In the genomic region with DNA sequence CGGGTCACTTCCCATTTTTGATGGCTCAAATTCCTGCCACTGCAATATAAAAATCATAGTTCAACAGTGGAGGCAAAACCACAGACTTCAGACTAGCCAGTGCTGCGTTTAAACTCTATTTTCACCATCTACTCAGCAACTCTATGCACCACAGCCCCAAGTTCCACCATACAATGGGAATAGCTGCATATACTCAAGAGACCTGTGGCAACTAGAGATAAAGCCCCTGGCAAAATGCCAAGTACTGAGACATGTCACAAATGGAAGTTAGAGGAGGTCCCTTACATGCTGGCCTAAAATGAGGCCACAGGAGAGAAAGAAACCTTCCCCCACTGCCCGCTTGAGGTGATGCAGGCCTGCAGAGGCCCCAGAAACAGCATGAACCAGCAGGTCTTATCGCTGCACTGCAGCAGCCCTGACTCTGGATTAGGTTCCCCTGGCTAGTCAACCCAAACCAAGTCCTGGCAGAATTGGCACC, we compare ENCODE assay signal across 12 mouse cellular contexts.
DNase-seq lines count a peak whose midpoint lies in the region; ATAC-seq and TF ChIP-seq lines count a peak whose summit lies in the region.
"Had no signal": no experiment of that assay in that cellular context is flagged by ENCODE, and none has a peak within 500 bp of the region (broad histone marks: within the 10 kb centered on the region; RNA-seq: fewer than 3 reads in every experiment).

No protein-coding gene starts in this region.

- H3K27me3 ChIP-seq in intestine, embryonic 15.5 days (replicated peaks) = no peaks in the 10 kb centered on the region
- no peaks in the 10 kb centered on the region for H3K27me3 ChIP-seq in intestine, postnatal 0 days (replicated peaks; ENCODE audit: control insufficient read depth, insufficient read depth, low read length)
- H3K27me3 ChIP-seq in CH12.LX (replicated peaks) = no peaks in the 10 kb centered on the region
- H3K27me3 ChIP-seq in liver, embryonic 13.5 days = no peaks in the 10 kb centered on the region
- no peaks in the 10 kb centered on the region for H3K27me3 ChIP-seq in forebrain, postnatal 0 days (ENCODE audit: insufficient read depth, low read length)
- H3K27me3 ChIP-seq: embryonic facial prominence, embryonic 12.5 days had no signal

- no peak overlapping the region for H3K4me2 ChIP-seq in intestine, embryonic 15.5 days (replicated peaks)
- no peak overlapping the region for H3K4me2 ChIP-seq in intestine, postnatal 0 days (replicated peaks; ENCODE audit: low read depth)
- 0 out of 2 replicates have a peak overlapping the region, but pooled peaks have one; percentile 4 for H3K4me2 ChIP-seq in CH12.LX (ENCODE audit: insufficient read depth, low read depth, poor library complexity, severe bottlenecking)
- H3K4me2 ChIP-seq in liver, embryonic 13.5 days = peak overlapping the region; percentile 2; the same call in 1 of the 2 replicates
- H3K4me2 ChIP-seq in forebrain, postnatal 0 days (ENCODE audit: low read depth) = no peak overlapping the region
- H3K4me2 ChIP-seq: embryonic facial prominence, embryonic 12.5 days had no signal

- H3K79me2 ChIP-seq in CH12.LX (replicated peaks; ENCODE audit: control insufficient read depth, extremely low read depth, insufficient read depth, poor library complexity, severe bottlenecking) = no peaks in the 10 kb centered on the region

- 75% methylated on average over 4 of the region's 4 CpGs for WGBS in intestine, embryonic 15.5 days
- 76% methylated on average over 4 of the region's 4 CpGs for WGBS in intestine, postnatal 0 days
- 38% methylated on average over 4 of the region's 4 CpGs for WGBS in liver, embryonic 13.5 days (ENCODE audit: insufficient replicate concordance)
- WGBS in forebrain, postnatal 0 days = 70% methylated on average over 4 of the region's 4 CpGs

- intact Hi-C loops in gastrocnemius, adult 2 months (cut with DNase I) = no loop called here
- intact Hi-C loops in gastrocnemius, postnatal 36 days (cut with DNase I) = no loop called here

- TF ChIP-seq CTCF in intestine, postnatal 0 days (IDR thresholded peaks at IDR 0.05; ENCODE audit: low read depth) = no peak
- TF ChIP-seq CTCF in CH12.LX (conservative IDR thresholded peaks at IDR 0.05 in 1 of 2, IDR thresholded peaks at IDR 0.05 in 1 of 2; ENCODE audit: low read depth in 2 of 2, low read length in 2 of 2) = no peak
- no peak for TF ChIP-seq CTCF in forebrain, postnatal 0 days (IDR thresholded peaks at IDR 0.05; ENCODE audit: low read depth)
- no peak for TF ChIP-seq CTCF in gastrocnemius, adult 2 months (IDR thresholded peaks at IDR 0.05)

- H3K36me3 ChIP-seq in intestine, embryonic 15.5 days = no peaks in the 10 kb centered on the region
- H3K36me3 ChIP-seq in intestine, postnatal 0 days (ENCODE audit: control insufficient read depth, insufficient read depth) = no peaks in the 10 kb centered on the region
- no peaks in the 10 kb centered on the region for H3K36me3 ChIP-seq in CH12.LX (replicated peaks in 1 of 2; ENCODE audit: control insufficient read depth in 1 of 2, insufficient read depth in 1 of 2, low read length in 1 of 2)
- H3K36me3 ChIP-seq in liver, embryonic 13.5 days = no peaks in the 10 kb centered on the region
- H3K36me3 ChIP-seq in forebrain, postnatal 0 days (ENCODE audit: insufficient read depth) = no peaks in the 10 kb centered on the region
- H3K36me3 ChIP-seq: embryonic facial prominence, embryonic 12.5 days had no signal

- no peak overlapping the region for H3K9ac ChIP-seq in intestine, embryonic 15.5 days
- H3K9ac ChIP-seq in intestine, postnatal 0 days (ENCODE audit: low read depth, low read length) = no peak overlapping the region
- H3K9ac ChIP-seq in CH12.LX (ENCODE audit: insufficient read depth, low read depth) = no peak overlapping the region
- no peak overlapping the region for H3K9ac ChIP-seq in liver, embryonic 13.5 days
- no peak overlapping the region for H3K9ac ChIP-seq in forebrain, postnatal 0 days
- H3K9ac ChIP-seq: embryonic facial prominence, embryonic 12.5 days had no signal

- no peak for TF ChIP-seq EP300 in CH12.LX (IDR thresholded peaks at IDR 0.05; ENCODE audit: low read length)

- no peak overlapping the region for H3K27ac ChIP-seq in intestine, embryonic 15.5 days
- no peak overlapping the region for H3K27ac ChIP-seq in intestine, postnatal 0 days (ENCODE audit: low read depth, low read length)
- 0 out of 2 replicates have a peak overlapping the region, but pooled peaks have one; percentile 1 for H3K27ac ChIP-seq in CH12.LX (ENCODE audit: insufficient read depth, low read depth)
- H3K27ac ChIP-seq in liver, embryonic 13.5 days = peak overlapping the region; percentile 51
- no peak overlapping the region for H3K27ac ChIP-seq in forebrain, postnatal 0 days (ENCODE audit: low read depth, low read length)
- H3K27ac ChIP-seq in gastrocnemius, adult 2 months = no peak overlapping the region
- H3K27ac ChIP-seq: embryonic facial prominence, embryonic 12.5 days had no signal

- no peak overlapping the region for H3K4me3 ChIP-seq in intestine, embryonic 15.5 days (replicated peaks)
- H3K4me3 ChIP-seq in intestine, postnatal 0 days (ENCODE audit: low read depth, low read length) = no peak overlapping the region
- H3K4me3 ChIP-seq in CH12.LX (replicated peaks in 1 of 3; ENCODE audit: low read depth in 2 of 3, low read length in 2 of 3, poor library complexity in 1 of 3) = no peak overlapping the region
- H3K4me3 ChIP-seq in liver, embryonic 13.5 days (replicated peaks) = no peak overlapping the region
- H3K4me3 ChIP-seq in forebrain, postnatal 0 days (ENCODE audit: low read depth, low read length) = no peak overlapping the region
- no peak overlapping the region for H3K4me3 ChIP-seq in gastrocnemius, adult 2 months
- H3K4me3 ChIP-seq: embryonic facial prominence, embryonic 12.5 days; myocyte had no signal

- H3K9me3 ChIP-seq in intestine, embryonic 15.5 days = no peaks in the 10 kb centered on the region
- H3K9me3 ChIP-seq in intestine, postnatal 0 days (ENCODE audit: control insufficient read depth) = no peaks in the 10 kb centered on the region
- H3K9me3 ChIP-seq in CH12.LX (replicated peaks; ENCODE audit: low read length) = no peaks in the 10 kb centered on the region
- H3K9me3 ChIP-seq in liver, embryonic 13.5 days (replicated peaks) = no peaks in the 10 kb centered on the region
- no peaks in the 10 kb centered on the region for H3K9me3 ChIP-seq in forebrain, postnatal 0 days (ENCODE audit: low read length)
- H3K9me3 ChIP-seq: embryonic facial prominence, embryonic 12.5 days had no signal

- dilution Hi-C loops in CH12.LX (cut with MboI; ENCODE audit: extremely low pct_ligation_motif_present, extremely low pct_unique_long_range_greater_than_20kb, low sequenced_read_pairs) = no loop called here

- peak; percentile 47; the same call in 1 of the 2 replicates for ATAC-seq in intestine, embryonic 15.5 days
- no peak for ATAC-seq in intestine, postnatal 0 days
- peak; percentile 52 for ATAC-seq in granulocyte monocyte progenitor cell, adult 5-6 weeks (replicated peaks; ENCODE audit: poor library complexity, severe bottlenecking)
- ATAC-seq in liver, embryonic 13.5 days (ENCODE audit: low read depth) = peak; percentile 91
- ATAC-seq in forebrain, postnatal 0 days = no peak

- peak; percentile 6 for DNase-seq in CH12.LX (ENCODE audit: extremely low read depth)
- DNase-seq in liver, embryonic 13.5 days = peak; percentile 43
- no peak for DNase-seq in forebrain, postnatal 0 days
- DNase-seq in gastrocnemius, adult 2 months = no peak
- DNase-seq in gastrocnemius, postnatal 36 days = no peak
- DNase-seq: adrenal gland, adult 8-10 months; kidney, adult 9 months had no signal

- no peak; the same call in 1 of the 2 replicates for TF ChIP-seq RAD21 in CH12.LX (IDR thresholded peaks at IDR 0.05; ENCODE audit: low read depth, low read length)

- H3K4me1 ChIP-seq in intestine, embryonic 15.5 days (replicated peaks) = peaks cover 2% of the 10 kb centered on the region; the same call in 1 of the 2 replicates
- H3K4me1 ChIP-seq in intestine, postnatal 0 days (replicated peaks; ENCODE audit: control insufficient read depth, insufficient read depth, low read length) = 0 out of 2 replicates have a peak, but pooled peaks cover 6% of the 10 kb centered on the region
- H3K4me1 ChIP-seq in CH12.LX (ENCODE audit: control insufficient read depth in 1 of 2, insufficient read depth in 2 of 2) = peaks cover 12 to 22% of the 10 kb centered on the region in 2 experiments; a peak in 3 of 4 replicates
- peaks cover 31% of the 10 kb centered on the region for H3K4me1 ChIP-seq in liver, embryonic 13.5 days (replicated peaks)
- H3K4me1 ChIP-seq in forebrain, postnatal 0 days (ENCODE audit: insufficient read depth) = 0 out of 2 replicates have a peak, but pooled peaks cover 7% of the 10 kb centered on the region

- in situ Hi-C loops in CH12.LX (cut with MboI; ENCODE audit: low pct_ligation_motif_present, low pct_unique_long_range_greater_than_20kb, low sequenced_read_pairs) = no loop called here

- no peak for TF ChIP-seq POLR2A in CH12.LX (IDR thresholded peaks at IDR 0.05; ENCODE audit: low read depth, low read length)

TF ChIP-seq in CH12.LX, 34 proteins besides CTCF, POLR2A, EP300 and RAD21:
- TF ChIP-seq ELF1 (IDR thresholded peaks at IDR 0.05; ENCODE audit: low read depth, low read length) (no peak), SMC3 (IDR thresholded peaks at IDR 0.05; ENCODE audit: low read depth, low read length) (peak; percentile 21; the same call in 1 of the 2 replicates), USF2 (conservative IDR thresholded peaks at IDR 0.05; ENCODE audit: low read depth, low read length) (no peak), TCF12 (IDR thresholded peaks at IDR 0.05; ENCODE audit: low read depth, low read length) (peak; percentile 27; the same call in 1 of the 2 replicates), ZC3H11A (IDR thresholded peaks at IDR 0.05; ENCODE audit: low read depth, low read length) (no peak), ETS1 (conservative IDR thresholded peaks at IDR 0.05; ENCODE audit: low read depth, low read length) (peak; percentile 29), CHD2 (IDR thresholded peaks at IDR 0.05; ENCODE audit: low read length) (no peak), ZNF384 (IDR thresholded peaks at IDR 0.05; ENCODE audit: low read depth, low read length) (no peak), HCFC1 (IDR thresholded peaks at IDR 0.05; ENCODE audit: low read depth, low read length) (no peak), MYC (IDR thresholded peaks at IDR 0.05; ENCODE audit: low read depth, low read length) (no peak), IRF4 (IDR thresholded peaks at IDR 0.05; ENCODE audit: low read depth, low read length) (peak; percentile 79)

Comparison
In these comparisons a context has a peak if more than half of its experiments do, and no peak if none do; other contexts are left out.
1. ATAC-seq: peak in intestine, embryonic 15.5 days (single experiment), granulocyte monocyte progenitor cell, adult 5-6 weeks (single experiment) and liver, embryonic 13.5 days (single experiment); none in intestine, postnatal 0 days (single experiment) and forebrain, postnatal 0 days (single experiment).
2. H3K27ac ChIP-seq: peak in CH12.LX (single experiment) and liver, embryonic 13.5 days (single experiment); none in intestine, embryonic 15.5 days (single experiment), intestine, postnatal 0 days (single experiment), forebrain, postnatal 0 days (single experiment) and gastrocnemius, adult 2 months (single experiment).
3. H3K4me2 ChIP-seq: peak in CH12.LX (single experiment) and liver, embryonic 13.5 days (single experiment); none in intestine, embryonic 15.5 days (single experiment), intestine, postnatal 0 days (single experiment) and forebrain, postnatal 0 days (single experiment).
4. DNase-seq: peak in CH12.LX (single experiment) and liver, embryonic 13.5 days (single experiment); none in forebrain, postnatal 0 days (single experiment), gastrocnemius, adult 2 months (single experiment) and gastrocnemius, postnatal 36 days (0 of 2).